Mouse (Mus musculus) E14TG2a.4 (cell line): ENCODE data around the gene Il1r1.

Experiments
- CTCF ChIP-seq: conservative IDR thresholded peaks from 2 replicates; pipeline ENCODE4 v1.5.1; 2014; ENCODE audit warnings: low read length
- NANOG ChIP-seq: IDR thresholded peaks from 2 replicates; pipeline ENCODE4 v1.6.1; 2014; ENCODE audit warnings: borderline replicate concordance, low read length, mixed read lengths
- POU5F1 ChIP-seq: IDR thresholded peaks from 2 replicates; pipeline ENCODE4 v1.6.1; 2014; ENCODE audit warnings: low read length, borderline replicate concordance

DNA sequence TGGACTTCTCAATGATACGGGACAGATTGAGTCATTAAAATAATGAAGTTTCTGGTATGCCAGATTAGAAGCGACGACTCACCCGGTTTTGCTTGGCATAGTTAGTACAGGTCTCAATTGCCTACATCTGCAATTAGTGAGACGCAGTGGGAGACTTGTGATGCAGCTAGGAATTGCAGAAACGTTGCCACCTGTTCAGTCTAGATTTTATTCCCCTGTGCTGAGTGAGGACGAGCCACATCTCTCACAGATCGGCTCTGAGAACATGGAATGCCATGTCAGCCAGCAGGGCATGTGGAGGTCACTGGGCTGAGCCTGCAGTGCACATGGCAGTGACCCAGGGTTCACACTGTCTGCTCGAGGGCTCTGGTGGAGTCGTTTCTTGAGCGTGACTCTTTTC, 137.9 kb downstream of the Il1r1 start:
- TF ChIP-seq CTCF = no peak
- no peak for TF ChIP-seq NANOG
- TF ChIP-seq POU5F1 = no peak
